24 mouse cellular contexts compared by ENCODE assay signal in the genomic region with DNA sequence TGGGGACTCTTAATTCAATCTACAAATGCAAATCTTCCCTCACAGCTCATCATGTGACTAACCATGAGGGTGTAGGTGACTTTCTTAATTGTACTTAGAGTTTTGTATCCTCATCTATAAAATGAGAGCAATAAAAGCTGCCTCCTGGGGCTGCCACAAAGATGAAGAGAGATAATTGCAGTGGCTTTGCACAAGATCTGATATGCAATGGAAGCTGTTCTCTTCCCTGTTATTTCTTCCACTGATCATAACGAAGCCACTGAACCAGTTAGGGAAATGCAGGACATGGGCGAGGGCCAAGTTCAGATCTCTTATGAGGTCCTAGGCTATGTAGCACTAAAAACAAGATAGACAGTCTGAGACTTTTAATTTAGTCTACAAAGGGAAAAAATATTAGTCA.
A peak's percentile ranks its signal among the peaks of the same experiment; 100 is the strongest.
DNase-seq lines count a peak whose midpoint lies in the region; ATAC-seq and TF ChIP-seq lines count a peak whose summit lies in the region.
"Had no signal": no experiment of that assay in that cellular context is flagged by ENCODE, and none has a peak within 500 bp of the region (broad histone marks: within the 10 kb centered on the region; RNA-seq: fewer than 3 reads in every experiment).

No protein-coding gene starts in this region.

- H3K4me1 ChIP-seq in midbrain, postnatal 0 days (ENCODE audit: insufficient read depth, low read length), result no peaks in the 10 kb centered on the region; the same call in 1 of the 2 replicates
- H3K4me1 ChIP-seq in midbrain, embryonic 11.5 days (ENCODE audit: control insufficient read depth, insufficient read depth, low read length), result no peaks in the 10 kb centered on the region
- H3K4me1 ChIP-seq: embryonic facial prominence, embryonic 12.5 days; embryonic facial prominence, embryonic 15.5 days; heart, embryonic 13.5 days had no signal

- 85% methylated on average over 2 of the region's 2 CpGs for WGBS in midbrain, postnatal 0 days
- WGBS in midbrain, embryonic 11.5 days, result 83% methylated on average over 2 of the region's 2 CpGs

- H3K36me3 ChIP-seq in midbrain, postnatal 0 days (ENCODE audit: insufficient read depth, low read length), result peaks cover 3% of the 10 kb centered on the region; the same call in 1 of the 2 replicates
- H3K36me3 ChIP-seq in midbrain, embryonic 11.5 days (ENCODE audit: control insufficient read depth, insufficient read depth, low read length), result no peaks in the 10 kb centered on the region
- H3K36me3 ChIP-seq: embryonic facial prominence, embryonic 12.5 days; forebrain, embryonic 12.5 days; forebrain, embryonic 15.5 days; heart, embryonic 10.5 days; hindbrain, embryonic 15.5 days had no signal

- no peak overlapping the region for H3K4me2 ChIP-seq in midbrain, postnatal 0 days (ENCODE audit: low read depth, low read length, poor library complexity, severe bottlenecking)
- no peak overlapping the region for H3K4me2 ChIP-seq in midbrain, embryonic 11.5 days
- H3K4me2 ChIP-seq: embryonic facial prominence, embryonic 12.5 days; embryonic facial prominence, embryonic 15.5 days; forebrain, embryonic 12.5 days; forebrain, embryonic 15.5 days; heart, embryonic 13.5 days; hindbrain, embryonic 15.5 days had no signal

- no peak for ATAC-seq in midbrain, postnatal 0 days (ENCODE audit: low FRiP score)
- no peak for ATAC-seq in midbrain, embryonic 11.5 days (ENCODE audit: low FRiP score)
- no peak for ATAC-seq in megakaryocyte progenitor cell, adult 5-6 weeks (replicated peaks; ENCODE audit: poor library complexity)
- ATAC-seq: CD4-positive, CD25-positive, alpha-beta regulatory T cell, adult 4 months; forebrain, embryonic 15.5 days had no signal

- no peak overlapping the region for H3K27ac ChIP-seq in midbrain, postnatal 0 days (ENCODE audit: low read depth, low read length)
- no peak overlapping the region for H3K27ac ChIP-seq in midbrain, embryonic 11.5 days (ENCODE audit: low read depth, low read length)
- H3K27ac ChIP-seq: embryonic facial prominence, embryonic 12.5 days; embryonic facial prominence, embryonic 15.5 days; forebrain, embryonic 12.5 days; forebrain, embryonic 15.5 days; heart, adult 2 months; heart, embryonic 10.5 days; heart, embryonic 13.5 days; hindbrain, embryonic 15.5 days had no signal

- H3K9me3 ChIP-seq in midbrain, postnatal 0 days (ENCODE audit: low read length), result no peaks in the 10 kb centered on the region
- no peaks in the 10 kb centered on the region for H3K9me3 ChIP-seq in midbrain, embryonic 11.5 days (ENCODE audit: control insufficient read depth, low read length)
- H3K9me3 ChIP-seq: embryonic facial prominence, embryonic 12.5 days; embryonic facial prominence, embryonic 15.5 days; forebrain, embryonic 12.5 days; forebrain, embryonic 15.5 days; heart, embryonic 10.5 days; heart, embryonic 13.5 days; hindbrain, embryonic 15.5 days had no signal

- no peak overlapping the region for H3K9ac ChIP-seq in midbrain, postnatal 0 days (replicated peaks; ENCODE audit: low read length, poor library complexity, severe bottlenecking)
- no peak overlapping the region for H3K9ac ChIP-seq in midbrain, embryonic 11.5 days (ENCODE audit: low read length)
- H3K9ac ChIP-seq: embryonic facial prominence, embryonic 12.5 days; embryonic facial prominence, embryonic 15.5 days; forebrain, embryonic 12.5 days; forebrain, embryonic 15.5 days; heart, embryonic 13.5 days; hindbrain, embryonic 15.5 days had no signal

- H3K27me3 ChIP-seq in midbrain, postnatal 0 days (ENCODE audit: insufficient read depth, low read length), result no peaks in the 10 kb centered on the region
- no peaks in the 10 kb centered on the region for H3K27me3 ChIP-seq in midbrain, embryonic 11.5 days (ENCODE audit: control insufficient read depth, insufficient read depth, low read length)
- H3K27me3 ChIP-seq: embryonic facial prominence, embryonic 12.5 days; embryonic facial prominence, embryonic 15.5 days; forebrain, embryonic 12.5 days; forebrain, embryonic 15.5 days; heart, embryonic 13.5 days; hindbrain, embryonic 15.5 days had no signal

- H3K4me3 ChIP-seq in midbrain, postnatal 0 days (ENCODE audit: low read depth, low read length), result no peak overlapping the region
- no peak overlapping the region for H3K4me3 ChIP-seq in midbrain, embryonic 11.5 days (ENCODE audit: low read depth, low read length)
- H3K4me3 ChIP-seq: embryonic facial prominence, embryonic 12.5 days; embryonic facial prominence, embryonic 15.5 days; forebrain, embryonic 12.5 days; forebrain, embryonic 15.5 days; heart, adult 2 months; heart, embryonic 10.5 days; heart, embryonic 13.5 days; hindbrain, embryonic 15.5 days had no signal

- TF ChIP-seq CTCF in midbrain, postnatal 0 days (IDR thresholded peaks at IDR 0.05), result no peak

- DNase-seq in midbrain, postnatal 0 days (ENCODE audit: low spot score), result peak; percentile 6
- no peak for DNase-seq in midbrain, embryonic 11.5 days (ENCODE audit: low spot score, missing footprints)
- peak; percentile 63 for DNase-seq in fat pad, adult 2 months (ENCODE audit: extremely low read depth, low read depth, low spot score)
- peak; percentile 60 for DNase-seq in gonadal fat pad, adult 2 months (ENCODE audit: low read depth)
- no peak for DNase-seq in ovary, postnatal 36 days (ENCODE audit: low spot score)
- DNase-seq: adrenal gland, adult 2 months; adrenal gland, postnatal 14 days; cerebellum, adult 11 months; cerebellum, adult 2 months; cerebellum, adult 9-11 months; cerebellum, postnatal 25 days; gastrocnemius, postnatal 25 days; heart, adult 2 months; heart, postnatal 14 days; heart, postnatal 4 days had no signal

Comparison
In these comparisons a context has a peak if more than half of its experiments do, and no peak if none do; other contexts are left out.
1. DNase-seq: peak in midbrain, postnatal 0 days (single experiment), fat pad, adult 2 months (single experiment) and gonadal fat pad, adult 2 months (single experiment); none in midbrain, embryonic 11.5 days (single experiment) and ovary, postnatal 36 days (single experiment).